Mouse (Mus musculus): ENCODE measurements around the gene Snap91. TPM values are rescaled to one million over a fixed set of nuclear protein-coding genes. Genes with fewer than 3 reads are reported as not detected.

The Snap91 gene
- polyA plus RNA-seq, 1 experiment from 2014 or later, result 172 TPM

DNA sequence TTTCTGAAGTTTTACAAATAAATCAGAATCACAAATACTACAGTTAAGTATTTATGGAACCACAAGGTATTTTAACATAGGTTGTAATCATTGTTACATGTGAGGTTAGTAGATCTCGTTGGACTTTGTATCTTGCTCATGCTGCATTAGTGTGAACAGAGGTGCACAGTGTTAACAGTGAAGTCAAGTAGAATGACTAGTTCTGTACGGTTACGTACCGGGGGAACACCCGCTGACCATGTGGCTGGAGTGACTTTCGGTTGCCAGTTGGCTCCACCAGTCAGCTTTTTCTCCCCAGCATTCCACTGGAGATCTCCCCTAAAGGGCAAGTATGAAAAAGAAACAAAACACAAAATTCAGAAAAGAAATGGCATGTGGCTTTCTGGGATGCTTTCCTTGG lies 105.1 kb downstream of the Snap91 start:
- Histone ChIP-seq H3K9ac (no peak overlapping the region), H3K4me2 (no peak overlapping the region), H3K4me1 (no peaks in the 10 kb centered on the region), H3K27ac (no peak overlapping the region), H3K36me3 (replicated peaks) (peaks cover 39% of the 10 kb centered on the region), H3K9me3 (no peaks in the 10 kb centered on the region), H3K4me3 (no peak overlapping the region), H3K27me3 (replicated peaks) (no peaks in the 10 kb centered on the region)
- 95% methylated on average over 6 of the region's 6 CpGs for WGBS
- ATAC-seq (replicated peaks), result no peak

GRCm38 (mm10) chr9:86773996-86774395 lies 106.5 kb downstream of the Snap91 start:
- H3K4me3 ChIP-seq, result no peak overlapping the region
- WGBS, result 86% methylated on average over 8 of the region's 8 CpGs
- peaks cover 34% of the 10 kb centered on the region for H3K36me3 ChIP-seq (replicated peaks)
- H3K4me2 ChIP-seq, result no peak overlapping the region
- H3K27me3 ChIP-seq (replicated peaks), result no peaks in the 10 kb centered on the region
- no peak overlapping the region for H3K27ac ChIP-seq
- no peak for ATAC-seq (replicated peaks)
- no peak overlapping the region for H3K9ac ChIP-seq
- no peaks in the 10 kb centered on the region for H3K4me1 ChIP-seq
- H3K9me3 ChIP-seq, result no peaks in the 10 kb centered on the region

DNA sequence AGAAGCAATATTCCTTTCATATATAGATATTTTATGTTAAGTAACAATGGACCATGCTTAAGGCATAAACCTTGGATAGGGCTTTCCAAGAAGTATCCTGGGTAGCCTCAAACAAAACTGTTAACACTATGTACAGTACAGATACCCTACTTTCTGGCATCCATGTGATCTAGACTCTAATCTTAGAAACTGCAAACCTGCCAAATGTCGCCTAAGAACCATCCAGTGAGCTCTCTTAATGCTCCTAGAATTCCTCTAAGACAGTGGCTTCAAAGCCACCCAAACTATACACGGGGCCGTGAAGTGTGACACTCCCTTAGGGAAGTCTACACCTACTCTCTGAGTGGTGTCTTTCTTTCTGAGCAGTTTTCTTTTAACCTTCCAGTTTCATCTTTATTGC lies 107.6 kb downstream of the Snap91 start:
- WGBS, result 91% methylated on average over 3 of the region's 3 CpGs
- H3K36me3 ChIP-seq (replicated peaks), result peaks cover 28% of the 10 kb centered on the region
- ATAC-seq (replicated peaks), result no peak

GRCm38 (mm10) chr9:86766991-86767390 lies 113.5 kb downstream of the Snap91 start:
- Histone ChIP-seq H3K9ac (no peak overlapping the region), H3K27me3 (replicated peaks) (no peaks in the 10 kb centered on the region), H3K27ac (no peak overlapping the region), H3K4me2 (no peak overlapping the region), H3K4me1 (no peaks in the 10 kb centered on the region), H3K9me3 (no peaks in the 10 kb centered on the region), H3K4me3 (no peak overlapping the region), H3K36me3 (replicated peaks) (peaks cover 10% of the 10 kb centered on the region; the same call in 1 of the 2 replicates)
- ATAC-seq (replicated peaks), result no peak
- WGBS, result 85% methylated on average over 10 of the region's 10 CpGs

More for the DNA sequence above, 107.6 kb downstream of the Snap91 start:
- no peak overlapping the region for H3K9ac ChIP-seq
- no peaks in the 10 kb centered on the region for H3K4me1 ChIP-seq
- H3K9me3 ChIP-seq, result no peaks in the 10 kb centered on the region
- no peak overlapping the region for H3K4me3 ChIP-seq
- no peak overlapping the region for H3K27ac ChIP-seq
- H3K4me2 ChIP-seq, result no peak overlapping the region
- H3K27me3 ChIP-seq (replicated peaks), result no peaks in the 10 kb centered on the region

GRCm38 (mm10) chr9:86764002-86764401 lies 116.5 kb downstream of the Snap91 start:
- WGBS, result 50% methylated on average over 2 of the region's 2 CpGs
- H3K9me3 ChIP-seq, result no peaks in the 10 kb centered on the region
- no peaks in the 10 kb centered on the region for H3K4me1 ChIP-seq
- H3K4me3 ChIP-seq, result no peak overlapping the region
- no peak overlapping the region for H3K4me2 ChIP-seq
- ATAC-seq (replicated peaks), result no peak
- H3K27me3 ChIP-seq (replicated peaks), result no peaks in the 10 kb centered on the region
- no peak overlapping the region for H3K9ac ChIP-seq
- H3K27ac ChIP-seq, result no peak overlapping the region
- 0 out of 2 replicates have a peak, but pooled peaks cover 3% of the 10 kb centered on the region for H3K36me3 ChIP-seq (replicated peaks)

DNA sequence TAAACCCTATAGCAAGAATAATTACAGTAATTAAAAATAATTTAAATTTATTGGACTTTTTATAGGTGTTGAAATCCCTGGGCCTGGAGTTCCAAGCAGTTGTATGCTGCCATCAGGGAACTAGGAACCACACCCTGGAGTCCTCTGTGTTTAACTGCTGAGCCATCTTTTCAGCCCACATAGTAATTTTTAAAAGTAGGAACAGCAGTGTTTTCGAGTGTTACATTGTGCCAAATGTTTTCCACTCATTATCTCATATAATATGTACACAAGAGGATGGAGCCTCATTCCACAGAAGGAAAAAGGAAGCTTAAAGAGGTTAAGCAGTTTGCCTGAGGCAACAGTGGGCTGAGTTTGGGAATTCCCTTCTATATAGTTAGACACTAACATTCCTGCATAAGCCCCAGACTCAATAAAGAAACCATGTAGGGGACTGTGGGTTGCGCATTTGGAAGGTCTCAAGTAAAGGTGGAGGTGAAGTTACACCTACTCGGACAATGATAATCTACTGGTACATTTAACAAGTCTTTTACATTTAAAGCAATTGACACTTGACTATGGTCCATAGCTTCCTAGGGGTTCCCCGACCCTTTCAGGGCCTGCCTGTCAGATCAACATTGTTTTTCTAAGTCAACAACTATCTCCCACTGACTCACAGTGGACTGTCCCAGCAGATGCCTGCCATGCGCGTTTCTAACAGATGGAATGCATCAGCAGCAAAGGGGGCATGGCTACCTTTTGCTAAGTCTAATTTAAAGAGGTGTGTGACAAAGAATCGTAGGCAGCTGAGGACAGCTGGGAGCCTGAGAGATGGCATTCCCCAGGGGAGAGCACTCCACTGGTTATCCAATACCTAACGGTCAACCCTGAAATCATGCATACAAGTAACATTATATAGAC lies 117.7 kb downstream of the Snap91 start:
- Histone ChIP-seq H3K36me3 (replicated peaks) (0 out of 2 replicates have a peak, but pooled peaks cover 3% of the 10 kb centered on the region), H3K27ac (no peak overlapping the region), H3K9ac (no peak overlapping the region), H3K4me3 (no peak overlapping the region), H3K4me1 (no peaks in the 10 kb centered on the region), H3K9me3 (no peaks in the 10 kb centered on the region), H3K27me3 (replicated peaks) (no peaks in the 10 kb centered on the region), H3K4me2 (no peak overlapping the region)
- 70% methylated on average over 8 of the region's 8 CpGs for WGBS
- ATAC-seq (replicated peaks), result 0 out of 2 replicates have a peak, but pooled peaks have one; percentile 18

DNA sequence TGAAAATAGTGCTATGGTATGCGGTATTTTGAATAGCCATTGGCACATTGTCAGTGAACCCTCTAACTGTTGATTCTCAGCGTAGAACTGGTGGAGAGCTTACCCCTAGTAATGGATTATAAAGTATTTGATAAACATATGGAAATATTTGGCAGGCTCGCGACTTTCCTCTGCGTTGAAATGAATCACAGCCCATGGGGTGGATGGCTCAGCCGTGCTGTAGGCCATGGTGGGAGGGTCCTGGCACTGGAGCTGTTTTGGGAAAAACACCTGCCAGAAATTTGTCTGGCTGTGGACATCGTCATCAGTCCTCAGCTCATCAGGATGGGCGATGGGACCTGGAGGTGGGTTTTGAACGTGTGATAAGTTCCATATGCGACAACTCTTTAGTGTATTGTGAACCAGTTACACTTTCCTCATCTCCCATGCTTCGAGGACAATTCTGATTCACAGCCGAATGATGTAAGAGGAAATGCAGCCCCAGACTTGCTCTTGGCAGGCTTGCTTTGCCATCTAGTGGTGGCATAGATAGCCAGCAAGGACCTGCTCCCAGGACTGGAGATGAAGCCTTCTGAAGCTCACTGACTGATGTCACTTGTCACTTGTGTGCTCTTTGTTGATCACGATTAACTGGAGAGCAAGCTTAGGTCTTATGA lies 134.4 kb downstream of the Snap91 start:
- 33% methylated on average over 13 of the region's 13 CpGs for WGBS
- Histone ChIP-seq H3K4me2 (0 out of 2 replicates have a peak overlapping the region, but pooled peaks have one; percentile 0), H3K4me1 (peaks cover 10% of the 10 kb centered on the region), H3K9ac (no peak overlapping the region), H3K9me3 (no peaks in the 10 kb centered on the region), H3K27ac (no peak overlapping the region), H3K4me3 (no peak overlapping the region), H3K27me3 (replicated peaks) (no peaks in the 10 kb centered on the region), H3K36me3 (replicated peaks) (no peaks in the 10 kb centered on the region)
- peak; percentile 84 for ATAC-seq (replicated peaks)

- ATAC-seq (replicated peaks), result no peak
- no peaks in the 10 kb centered on the region for H3K27me3 ChIP-seq (replicated peaks)
- H3K9me3 ChIP-seq, result no peaks in the 10 kb centered on the region
- WGBS, result 24% methylated on average over 5 of the region's 5 CpGs
- no peak overlapping the region for H3K27ac ChIP-seq
- peak overlapping the region; percentile 88 for H3K4me2 ChIP-seq
- H3K4me3 ChIP-seq, result peak overlapping the region; percentile 42
- H3K4me1 ChIP-seq, result peaks cover 10% of the 10 kb centered on the region
- no peaks in the 10 kb centered on the region for H3K36me3 ChIP-seq (replicated peaks)
- no peak overlapping the region for H3K9ac ChIP-seq
These were observed 136.4 kb downstream of the Snap91 start for GRCm38 (mm10) chr9:86744041-86744440.

DNA sequence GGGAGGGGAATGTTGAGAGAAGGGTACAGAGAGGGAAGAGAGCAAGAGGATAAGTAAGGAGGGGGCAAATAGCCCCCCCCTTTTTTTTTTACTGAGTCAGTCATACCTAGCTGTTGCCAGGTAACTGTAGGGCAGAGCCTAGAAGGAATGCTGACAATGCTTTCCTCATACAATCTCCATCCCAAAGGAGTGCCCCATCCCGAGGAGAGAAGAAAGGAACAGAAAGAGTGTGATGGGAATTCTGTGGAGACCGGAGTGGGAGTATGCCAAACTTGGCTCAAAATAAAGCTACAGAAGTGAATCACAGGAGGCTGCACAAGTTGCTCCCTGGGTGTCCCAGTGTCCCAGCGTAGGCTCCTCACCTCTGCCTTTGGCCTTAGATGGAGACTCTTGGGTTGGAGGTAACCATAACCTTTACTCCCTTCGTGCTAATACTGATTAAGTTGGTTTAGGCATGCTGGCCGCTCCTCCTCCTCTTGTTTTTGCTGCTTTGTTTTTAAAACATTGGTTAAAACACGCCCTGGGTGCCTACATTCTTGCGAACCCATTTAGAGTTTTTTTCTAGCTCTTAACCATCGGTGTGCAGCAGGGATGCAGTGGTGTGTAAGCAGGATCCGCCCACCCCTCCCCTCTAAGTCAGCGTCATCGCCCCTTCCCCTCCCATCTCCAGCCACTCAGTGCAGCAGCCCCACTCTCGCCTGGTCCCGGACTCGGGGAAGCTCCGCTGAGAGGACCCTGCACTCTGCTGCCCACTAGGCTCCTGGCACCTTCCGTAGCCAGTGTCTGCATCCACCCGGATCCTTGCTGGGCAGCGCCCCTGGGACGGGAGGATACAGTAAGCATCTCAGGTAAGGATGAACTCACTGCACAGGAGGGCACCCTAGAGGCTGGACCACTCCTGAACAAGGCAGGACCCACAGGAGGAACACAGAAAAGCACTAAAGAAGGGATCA lies 137.2 kb downstream of the Snap91 start, which contains the start of gene Prss35:
Prss35 (plus strand) TSS at position 691 of the 953 bp plus-strand sequence.
- peak within 1 kb of the TSS; percentile 88 for H3K4me2 ChIP-seq
- H3K4me1 ChIP-seq, result peaks cover 10% of the 10 kb centered on the region
- ATAC-seq (replicated peaks), result peak; percentile 87
- under 1% methylated on average over 19 of the region's 19 CpGs for WGBS
- H3K4me3 ChIP-seq, result peak within 1 kb of the TSS; percentile 42
- no peaks in the 10 kb centered on the region for H3K9me3 ChIP-seq
- no peaks in the 10 kb centered on the region for H3K27me3 ChIP-seq (replicated peaks)
- H3K27ac ChIP-seq, result no peak within 1 kb of the TSS
- no peaks in the 10 kb centered on the region for H3K36me3 ChIP-seq (replicated peaks)
- H3K9ac ChIP-seq, result peak within 1 kb of the TSS; percentile 44

GRCm38 (mm10) chr9:86739971-86740370 lies 140.5 kb downstream of the Snap91 start:
- WGBS, result 9% methylated on average over 3 of the region's 3 CpGs
- Histone ChIP-seq H3K9me3 (no peaks in the 10 kb centered on the region), H3K4me1 (peaks cover 10% of the 10 kb centered on the region), H3K9ac (no peak overlapping the region), H3K27me3 (replicated peaks) (no peaks in the 10 kb centered on the region), H3K36me3 (replicated peaks) (no peaks in the 10 kb centered on the region), H3K4me2 (no peak overlapping the region), H3K4me3 (no peak overlapping the region), H3K27ac (no peak overlapping the region)
- no peak for ATAC-seq (replicated peaks)

- H3K4me3 ChIP-seq, result no peak overlapping the region
- H3K4me2 ChIP-seq, result no peak overlapping the region
- H3K9me3 ChIP-seq, result no peaks in the 10 kb centered on the region
- no peak overlapping the region for H3K27ac ChIP-seq
- 93% methylated on average over 8 of the region's 8 CpGs for WGBS
- H3K9ac ChIP-seq, result no peak overlapping the region
- peaks cover 10% of the 10 kb centered on the region for H3K4me1 ChIP-seq
- H3K27me3 ChIP-seq (replicated peaks), result no peaks in the 10 kb centered on the region
- H3K36me3 ChIP-seq (replicated peaks), result no peaks in the 10 kb centered on the region
- ATAC-seq (replicated peaks), result no peak
These were observed 141.7 kb downstream of the Snap91 start for GRCm38 (mm10) chr9:86738801-86739200.

Measured in midbrain, embryonic 15.5 days (tissue).